Mouse (Mus musculus) lung, postnatal 0 days (tissue): Measurements from ENCODE around the gene Lactb.

Experiments
- CTCF ChIP-seq: IDR thresholded peaks from 2 replicates; pipeline ENCODE4 v1.5.1; 2016; ENCODE audit warnings: antibody characterized with exemption, mild to moderate bottlenecking
- EP300 ChIP-seq: IDR thresholded peaks from 2 replicates; pipeline ENCODE4 v1.6.1; 2016; ENCODE audit warnings: antibody characterized with exemption, mild to moderate bottlenecking, control low read depth

GRCm38 (mm10) chr9:66961478-66961877, 13.8 kb downstream of the Lactb start:
- no peak for TF ChIP-seq EP300
- TF ChIP-seq CTCF, result no peak
